Mouse (Mus musculus) kidney, embryonic 15.5 days (tissue): Measurements from ENCODE around the gene Gm49355. TPM values are rescaled to one million over a fixed set of nuclear protein-coding genes. Genes with fewer than 3 reads are reported as not detected.

Experiments
- ATAC-seq: fragments of 200-750 bp; cut with Nextera tagmentation; replicated peaks from 2 replicates; pipeline ENCODE4 v1.8.0; 2017; ENCODE audit warnings: moderate TSS enrichment; ENCODE audit not compliant: low FRiP score
- H3K27ac ChIP-seq: fragments of 300-500 bp; sonication (generic); 2 replicates; pipeline ENCODE4 v1.5.1; 2015; ENCODE audit warnings: mild to moderate bottlenecking, inconsistent platforms
- H3K27me3 ChIP-seq: fragments of 300-500 bp; sonication (generic); 2 replicates; pipeline ENCODE4 v1.6.1; 2015; ENCODE audit warnings: inconsistent platforms
- H3K36me3 ChIP-seq: fragments of 300-500 bp; sonication (generic); 2 replicates; pipeline ENCODE4 v1.6.1; 2015; ENCODE audit warnings: inconsistent platforms
- H3K4me1 ChIP-seq: fragments of 300-500 bp; sonication (generic); 2 replicates; pipeline ENCODE4 v1.6.1; 2015; ENCODE audit warnings: inconsistent platforms
- H3K4me2 ChIP-seq: fragments of 300-500 bp; sonication (generic); 2 replicates; pipeline ENCODE4 v1.6.1; 2015; ENCODE audit warnings: moderate library complexity, mild to moderate bottlenecking, inconsistent platforms
- H3K4me3 ChIP-seq: fragments of 300-500 bp; sonication (generic); replicated peaks from 2 replicates; pipeline ENCODE4 v1.5.1; 2015; ENCODE audit warnings: mild to moderate bottlenecking, inconsistent platforms
- H3K9ac ChIP-seq: fragments of 300-500 bp; sonication (generic); 2 replicates; pipeline ENCODE4 v1.6.1; 2015; ENCODE audit warnings: mild to moderate bottlenecking, inconsistent platforms
- H3K9me3 ChIP-seq: fragments of 300-500 bp; sonication (generic); replicated peaks from 2 replicates; pipeline ENCODE4 v1.6.1; 2016; ENCODE audit warnings: inconsistent platforms
- WGBS: fragments of 180-500 bp; shearing (Covaris S2); methylation state at CpG from one replicate; pipeline ENCODE4 v1.1.7; 2015; ENCODE audit warnings: mixed read lengths; 5-methylcytosine and 5-hydroxymethylcytosine counted together
- polyA plus RNA-seq: library from polyadenylated mRNA; unstranded; fragments of >200 nt; fragmentation: Nextera tagmentation; extraction: Ambion mirVana; gene quantifications from 2 replicates; pipeline ENCODE4 v1.2.1, GENCODE M21; 2015

Gm49355 gene
- polyA plus RNA-seq, 1 experiment from 2014 or later, result 0.18 TPM

- under 1% methylated on average over 39 of the region's 39 CpGs for WGBS
Observed at GRCm38 (mm10) chr14:12344746-12345240, 61.0 kb downstream of the Gm49355 start.

GRCm38 (mm10) chr14:12345241-12345921, 61.6 kb downstream of the Gm49355 start:
- Histone ChIP-seq H3K36me3 (no peaks in the 10 kb centered on the region), H3K4me2 (peak overlapping the region; percentile 47), H3K4me3 (peak overlapping the region; percentile 26), H3K4me1 (peaks cover 34% of the 10 kb centered on the region), H3K9me3 (no peaks in the 10 kb centered on the region), H3K27ac (no peak overlapping the region), H3K9ac (no peak overlapping the region), H3K27me3 (peaks cover 100% of the 10 kb centered on the region)
- WGBS, result under 1% methylated on average over 40 of the region's 40 CpGs
- ATAC-seq, result 0 out of 2 replicates have a peak, but pooled peaks have one; percentile 36

More at GRCm38 (mm10) chr14:12344746-12345240, 61.0 kb downstream of the Gm49355 start:
- Histone ChIP-seq H3K36me3 (no peaks in the 10 kb centered on the region), H3K4me2 (peak overlapping the region; percentile 47), H3K4me1 (peaks cover 34% of the 10 kb centered on the region), H3K9ac (no peak overlapping the region), H3K27ac (no peak overlapping the region), H3K27me3 (peaks cover 100% of the 10 kb centered on the region), H3K4me3 (peak overlapping the region; percentile 20), H3K9me3 (no peaks in the 10 kb centered on the region)
- no peak; the same call in 1 of the 2 replicates for ATAC-seq

- Histone ChIP-seq H3K4me2 (peak overlapping the region; percentile 42), H3K27me3 (peaks cover 100% of the 10 kb centered on the region), H3K9me3 (no peaks in the 10 kb centered on the region), H3K9ac (no peak overlapping the region), H3K36me3 (no peaks in the 10 kb centered on the region), H3K27ac (no peak overlapping the region), H3K4me3 (peak overlapping the region; percentile 26), H3K4me1 (peaks cover 31% of the 10 kb centered on the region)
- ATAC-seq, result no peak
- under 1% methylated on average over 50 of the region's 50 CpGs for WGBS
Observed at GRCm38 (mm10) chr14:12346011-12346864, 62.5 kb downstream of the Gm49355 start.

GRCm38 (mm10) chr14:12346865-12347600, 63.3 kb downstream of the Gm49355 start:
- Histone ChIP-seq H3K36me3 (no peaks in the 10 kb centered on the region), H3K27me3 (peaks cover 100% of the 10 kb centered on the region), H3K9me3 (no peaks in the 10 kb centered on the region), H3K9ac (no peak overlapping the region), H3K4me3 (peak overlapping the region; percentile 26), H3K4me2 (peak overlapping the region; percentile 42), H3K27ac (no peak overlapping the region), H3K4me1 (peaks cover 28% of the 10 kb centered on the region)
- no peak for ATAC-seq
- 1% methylated on average over 26 of the region's 26 CpGs for WGBS

- no peak for ATAC-seq
- H3K27ac ChIP-seq, result no peak within 1 kb of the TSS
- no peaks in the 10 kb centered on the region for H3K9me3 ChIP-seq
- 5% methylated on average over 2 of the region's 2 CpGs for WGBS
- no peak within 1 kb of the TSS for H3K9ac ChIP-seq
- no peaks in the 10 kb centered on the region for H3K36me3 ChIP-seq
- H3K4me2 ChIP-seq, result no peak within 1 kb of the TSS
- H3K27me3 ChIP-seq, result peaks cover 99% of the 10 kb centered on the region
- no peak within 1 kb of the TSS for H3K4me3 ChIP-seq
- H3K4me1 ChIP-seq, result peaks cover 24% of the 10 kb centered on the region
Observed at GRCm38 (mm10) chr14:12348089-12348488, 64.3 kb downstream of the Gm49355 start, which contains the start of gene Fezf2. Gene Fezf2 (minus strand): TSS chr14:12348189.

- Histone ChIP-seq H3K36me3 (no peaks in the 10 kb centered on the region), H3K4me3 (no peak overlapping the region), H3K27me3 (peaks cover 99% of the 10 kb centered on the region), H3K9ac (no peak overlapping the region), H3K27ac (no peak overlapping the region), H3K9me3 (no peaks in the 10 kb centered on the region), H3K4me2 (no peak overlapping the region), H3K4me1 (peaks cover 21% of the 10 kb centered on the region)
- no peak for ATAC-seq
- WGBS, result 6% methylated on average over 15 of the region's 15 CpGs
Observed at GRCm38 (mm10) chr14:12349334-12350090, 65.7 kb downstream of the Gm49355 start.

GRCm38 (mm10) chr14:12350271-12350916, 66.6 kb downstream of the Gm49355 start:
- no peaks in the 10 kb centered on the region for H3K36me3 ChIP-seq
- 7% methylated on average over 16 of the region's 16 CpGs for WGBS
- H3K27me3 ChIP-seq, result peaks cover 96% of the 10 kb centered on the region
- no peaks in the 10 kb centered on the region for H3K9me3 ChIP-seq
- H3K4me2 ChIP-seq, result no peak overlapping the region
- no peak overlapping the region for H3K9ac ChIP-seq
- no peak for ATAC-seq
- peaks cover 12% of the 10 kb centered on the region for H3K4me1 ChIP-seq
- H3K4me3 ChIP-seq, result no peak overlapping the region
- no peak overlapping the region for H3K27ac ChIP-seq

Other genes with a start within 250 kb of the Gm49355 start
- gene 3830406C13Rik, start 197 bp downstream of the Gm49355 start, polyA plus RNA-seq, result 36.7 and 41.2 TPM in 2 replicates
- gene Fezf2, start 64.2 kb downstream of the Gm49355 start, polyA plus RNA-seq, result not detected in 2 replicates